Mouse (Mus musculus) frontal cortex, postnatal 25 days (tissue): ENCODE results near the gene Far2.
"Not testable (repeated sequence)": the region's sequence is repeated elsewhere in the genome, so short reads cannot be mapped to it uniquely, and the experiment has no call there.

Source experiments
- DNase-seq, 2 experiments: peaks; one replicate each; pipeline ENCODE4 v3.0.0; 2022; ENCODE audit warnings: low spot score in 2 of 2

The Far2 gene

GRCm38 (mm10) chr6:148116907-148117306, 69.8 kb downstream of the Far2 start:
- DNase-seq: no peak

GRCm38 (mm10) chr6:148117696-148118095, 70.6 kb downstream of the Far2 start:
- DNase-seq: no peak

GRCm38 (mm10) chr6:148120703-148121102, 73.6 kb downstream of the Far2 start:
- DNase-seq: no peak

DNA sequence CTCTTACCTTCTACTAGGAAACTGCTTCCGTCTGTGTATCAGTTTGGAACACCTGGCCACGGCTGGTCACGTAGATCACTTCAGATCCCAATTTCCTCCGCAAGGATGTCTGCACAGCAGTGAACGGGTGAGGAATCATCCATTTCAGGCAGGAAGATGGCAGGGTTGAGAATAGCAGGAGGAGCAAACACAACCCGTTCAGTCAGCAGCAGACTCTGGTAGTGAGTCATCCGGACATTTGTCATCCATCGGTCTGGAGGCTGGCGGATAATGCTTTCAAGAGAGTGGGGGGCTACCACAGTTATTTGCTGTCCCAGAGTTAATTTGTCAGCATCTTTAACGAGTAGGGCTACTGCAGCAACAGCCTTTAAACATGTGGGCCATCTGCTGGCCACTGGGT, 79.8 kb downstream of the Far2 start:
- peak in 1 of 2 experiments; percentile 8 for DNase-seq

DNA sequence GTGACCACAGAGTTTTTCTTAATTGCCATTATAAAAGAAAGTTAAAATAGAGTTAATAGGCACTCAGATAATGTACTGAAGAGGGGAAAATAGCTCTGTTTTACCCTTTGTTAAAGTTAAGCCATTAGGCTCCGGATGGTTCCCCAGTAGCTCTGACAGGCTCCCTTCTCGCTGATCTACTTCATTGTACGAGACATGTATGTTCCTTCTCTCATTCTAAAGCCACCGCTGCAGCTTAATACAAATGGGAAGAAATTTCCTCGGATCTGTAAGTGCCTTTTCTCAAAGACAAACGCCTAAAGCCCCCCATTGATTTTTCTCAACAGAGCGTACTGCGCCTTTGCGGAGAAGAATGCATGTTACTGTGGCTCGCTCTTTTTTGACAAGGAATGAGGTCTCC, 85.3 kb downstream of the Far2 start:
- no peak for DNase-seq

DNA sequence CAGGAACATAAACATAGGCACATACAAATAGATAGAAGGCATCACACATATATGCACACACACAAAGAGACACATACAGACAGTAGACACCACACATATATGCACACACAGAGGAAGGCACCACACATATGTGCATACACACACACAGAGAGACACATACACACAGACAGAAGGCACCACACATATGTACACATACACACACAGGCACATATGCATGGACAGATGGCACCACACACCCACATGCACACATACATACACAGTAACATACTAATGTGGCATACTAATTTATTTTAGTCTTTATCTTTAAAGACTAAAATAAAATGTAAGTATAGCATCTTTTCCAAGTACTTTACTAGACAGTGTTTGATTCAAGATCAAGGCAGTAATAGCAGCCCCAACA, 86.5 kb downstream of the Far2 start:
- DNase-seq: no peak

GRCm38 (mm10) chr6:148135769-148136382, 88.8 kb downstream of the Far2 start:
- DNase-seq: peak; percentile 77 to 79

- DNase-seq: no peak
These were observed 92.4 kb downstream of the Far2 start for GRCm38 (mm10) chr6:148139288-148139995.

DNA sequence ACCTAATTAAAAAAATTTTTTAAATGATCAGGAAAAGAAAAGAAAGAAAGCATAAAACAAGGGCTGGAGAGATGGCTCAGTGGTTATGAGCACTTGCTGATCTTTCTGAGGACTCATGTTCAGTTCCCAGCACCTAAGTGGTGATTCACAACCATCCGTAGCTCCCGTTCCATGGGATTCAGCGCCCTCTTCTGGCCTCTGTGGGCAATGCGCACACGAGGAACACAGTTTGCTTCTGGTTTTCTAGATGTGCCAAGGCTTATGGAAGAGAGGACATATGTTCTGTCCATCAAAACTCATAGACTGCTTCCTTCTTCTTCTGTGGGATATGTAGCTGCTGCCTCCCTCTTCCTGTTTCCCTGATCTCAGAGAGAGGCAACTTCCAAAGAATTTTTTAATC, 94.8 kb downstream of the Far2 start:
- no peak for DNase-seq

- DNase-seq: no peak
These were observed 95.4 kb downstream of the Far2 start for GRCm38 (mm10) chr6:148142421-148142820.

DNA sequence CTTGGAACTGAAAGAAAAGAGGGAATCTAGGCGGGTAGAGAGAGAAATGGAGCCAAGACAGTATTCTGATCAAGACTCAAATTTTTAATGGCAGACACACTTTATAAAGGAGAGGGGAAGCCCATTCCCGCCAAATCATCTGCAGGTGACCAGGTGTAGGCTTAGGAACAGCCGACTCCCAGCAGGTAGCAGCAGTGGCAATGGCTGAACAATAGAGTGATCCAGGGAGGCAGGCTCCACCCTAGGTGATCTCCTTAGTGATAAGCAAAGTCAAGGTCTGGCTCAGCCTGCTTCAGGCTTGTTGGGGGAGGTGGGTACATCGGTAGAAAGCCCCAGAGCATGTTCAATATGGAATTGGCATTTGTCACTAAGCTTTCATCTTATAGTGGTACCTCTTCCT, 105.2 kb downstream of the Far2 start:
- DNase-seq: not testable (repeated sequence)

DNA sequence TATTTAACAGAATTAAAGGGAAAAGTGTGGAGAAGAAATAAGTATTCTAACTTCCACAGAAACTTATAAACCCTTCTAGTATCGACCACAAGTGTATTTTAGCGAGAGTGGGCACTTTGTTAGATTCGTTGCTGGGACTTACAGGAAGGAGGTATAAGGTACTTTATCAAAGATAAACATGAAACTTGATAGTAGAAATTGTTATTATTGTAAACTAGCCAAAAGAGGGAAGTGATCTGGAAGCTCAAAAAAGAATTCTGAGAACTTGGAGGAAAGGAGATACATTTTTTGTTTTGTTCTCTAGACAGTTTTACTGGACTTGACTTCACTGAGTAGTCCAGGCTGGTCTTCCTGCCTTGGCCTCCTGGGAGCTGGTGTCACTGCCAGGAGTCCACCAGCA, 125.8 kb downstream of the Far2 start:
- DNase-seq: no peak

DNA sequence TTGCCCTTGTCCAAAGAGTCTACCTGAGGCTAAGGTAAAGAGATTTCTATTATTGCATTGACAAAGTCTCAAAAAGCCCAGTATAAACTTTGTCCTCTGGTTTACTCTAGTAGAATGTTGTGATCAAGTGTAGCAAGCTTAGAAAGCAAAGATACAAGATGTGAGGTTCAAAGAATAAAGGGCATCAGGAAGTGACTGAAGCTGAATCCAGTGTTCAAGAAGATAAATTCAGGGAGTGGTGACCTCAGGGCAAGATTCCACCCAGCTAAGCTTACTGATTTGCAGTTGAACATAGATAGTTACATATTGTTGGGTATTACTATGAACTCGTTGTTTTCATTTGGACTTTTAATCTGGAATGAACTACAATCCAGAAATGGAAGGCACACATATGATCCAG, 138.6 kb downstream of the Far2 start:
- no peak for DNase-seq

DNA sequence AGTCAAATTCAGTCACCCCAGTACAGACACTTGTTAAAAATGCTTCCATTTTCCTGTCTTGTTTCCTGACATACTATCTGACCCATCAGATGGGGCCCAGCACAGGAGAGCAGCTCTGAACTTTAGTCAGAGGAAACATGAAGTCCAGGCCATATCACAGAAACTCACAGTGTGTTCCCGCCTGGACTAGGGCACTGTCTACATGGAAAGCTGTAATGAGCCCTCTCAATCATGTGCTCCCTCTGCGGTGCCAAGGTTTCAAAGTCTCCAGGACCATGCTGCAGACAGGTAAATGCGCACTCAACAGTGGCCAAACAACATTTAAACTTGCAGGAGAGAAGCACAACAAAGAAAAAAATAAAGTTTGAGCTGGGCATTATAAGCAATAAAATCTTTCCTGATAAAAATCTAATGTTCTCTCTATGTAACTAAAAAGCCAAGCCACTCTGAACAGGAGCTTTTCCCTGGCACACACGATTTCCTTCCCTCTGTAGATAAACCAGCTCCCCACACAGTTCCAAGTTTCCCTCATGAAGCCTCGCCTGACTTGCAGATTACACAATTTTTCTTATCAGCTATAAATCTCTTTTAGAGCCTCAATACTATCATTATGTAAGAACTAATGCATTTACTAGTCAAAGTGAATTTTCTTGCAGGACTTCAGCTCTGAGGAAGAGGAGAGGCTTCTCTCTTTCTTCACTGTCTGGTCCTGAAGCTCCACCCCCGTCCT, 147.1 kb downstream of the Far2 start:
- no peak for DNase-seq

DNA sequence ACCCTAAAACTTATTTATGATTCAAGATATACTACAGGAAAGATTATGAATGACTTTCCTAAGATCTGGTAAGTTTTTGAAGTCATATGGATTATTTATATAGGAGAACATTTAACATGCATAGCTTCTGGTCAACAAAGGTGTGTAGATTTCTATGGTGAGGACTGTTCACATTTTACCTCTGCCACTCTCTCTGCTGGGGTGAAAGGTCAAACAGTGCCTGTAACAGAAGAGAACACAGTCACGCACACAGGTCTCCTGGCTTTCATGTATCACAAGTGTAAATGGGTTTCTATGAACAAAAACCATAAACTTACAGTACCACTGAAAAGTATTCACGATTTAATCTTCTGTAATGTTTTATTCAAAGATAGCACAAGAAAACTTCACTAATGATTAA, 152.1 kb downstream of the Far2 start:
- DNase-seq: no peak

DNA sequence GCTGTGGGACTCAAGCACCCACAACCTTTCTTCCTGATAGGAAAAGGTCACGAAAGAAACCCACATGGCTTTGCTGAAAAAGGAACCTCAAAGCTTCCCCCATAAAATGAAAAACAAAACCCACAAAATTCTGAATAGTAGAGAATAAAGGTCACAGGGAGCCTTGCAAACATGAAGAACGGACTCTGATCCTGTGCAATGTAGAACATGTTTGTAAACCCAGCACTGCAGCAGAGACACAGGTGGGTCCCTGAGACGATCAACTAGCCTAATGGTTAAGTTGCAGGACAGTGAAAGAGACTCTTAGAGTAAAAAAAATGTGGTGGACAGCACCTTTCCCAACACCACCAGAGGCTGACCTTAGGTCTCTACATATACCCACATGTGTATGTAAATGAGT, 152.7 kb downstream of the Far2 start:
- no peak for DNase-seq

- no peak for DNase-seq
These were observed 158.1 kb downstream of the Far2 start for GRCm38 (mm10) chr6:148205134-148205533.

DNA sequence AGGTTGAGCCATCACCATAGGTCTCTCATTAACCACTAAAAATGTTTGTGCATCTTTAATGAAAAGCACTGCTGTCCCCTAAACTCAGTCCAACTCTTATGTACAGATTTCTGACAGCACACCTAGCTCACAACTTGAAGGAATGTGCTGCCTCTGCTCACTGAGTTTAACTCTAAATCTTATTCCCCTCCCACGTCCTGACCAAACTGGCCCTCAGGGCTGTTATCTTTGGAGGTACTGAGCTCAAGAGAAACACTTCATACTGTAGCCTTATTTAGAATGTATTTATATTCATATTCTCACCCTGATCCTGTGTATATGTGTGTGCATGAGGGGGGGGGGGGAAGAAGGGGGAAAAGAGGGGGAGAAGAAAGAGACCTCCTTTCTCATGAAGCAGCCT, 160.5 kb downstream of the Far2 start:
- DNase-seq: no peak

DNA sequence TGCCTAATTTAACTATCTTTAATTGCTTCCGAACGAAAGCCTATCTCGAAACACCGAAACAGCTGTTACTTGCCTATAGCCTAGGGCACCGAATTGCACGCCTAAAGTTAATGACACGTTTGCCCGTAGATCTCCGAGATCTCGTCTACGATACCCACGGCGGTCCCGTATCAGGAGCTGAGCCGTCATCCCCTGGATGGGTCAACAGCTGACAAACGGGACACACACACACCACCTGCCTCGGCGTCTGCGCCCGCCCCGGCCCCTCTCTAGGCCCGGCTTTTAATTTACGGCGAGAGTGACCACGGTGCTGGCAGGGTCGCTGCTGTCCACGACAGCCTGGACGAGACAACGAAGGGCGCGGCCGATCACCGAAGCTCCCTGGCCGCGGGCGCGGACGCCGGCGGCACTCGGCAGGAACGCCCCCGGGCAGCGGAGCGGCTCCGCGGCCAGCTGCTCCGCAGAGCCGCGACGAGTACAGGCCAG, 164.4 kb downstream of the Far2 start:
- DNase-seq: peak in 1 of 2 experiments; percentile 23

GRCm38 (mm10) chr6:148211897-148212680, 165.0 kb downstream of the Far2 start, which contains the start of gene Ergic2:
TSS of gene Ergic2 (minus strand) at chr6:148212374.
- DNase-seq: peak; percentile 96 to 97

DNA sequence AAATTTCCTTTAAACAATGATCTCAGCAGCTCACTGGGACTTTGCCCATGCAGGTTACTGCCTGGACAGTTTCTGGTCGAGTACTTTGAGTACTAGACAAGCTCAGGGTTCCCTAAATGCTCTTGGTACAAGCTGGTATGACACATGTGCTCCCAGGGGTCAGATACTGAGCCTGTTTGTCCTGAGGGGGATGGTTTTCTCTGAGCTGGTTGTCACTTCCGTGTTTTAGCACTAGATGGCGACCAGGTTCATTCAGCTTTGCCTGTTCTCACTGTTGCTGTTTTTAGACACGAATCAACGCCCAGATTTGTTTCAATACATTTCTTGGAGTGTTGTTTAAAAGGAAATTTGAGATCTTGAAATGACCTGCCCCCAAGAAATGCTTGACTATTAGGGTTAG, 167.7 kb downstream of the Far2 start:
- peak in 1 of 2 experiments; percentile 29 for DNase-seq

DNA sequence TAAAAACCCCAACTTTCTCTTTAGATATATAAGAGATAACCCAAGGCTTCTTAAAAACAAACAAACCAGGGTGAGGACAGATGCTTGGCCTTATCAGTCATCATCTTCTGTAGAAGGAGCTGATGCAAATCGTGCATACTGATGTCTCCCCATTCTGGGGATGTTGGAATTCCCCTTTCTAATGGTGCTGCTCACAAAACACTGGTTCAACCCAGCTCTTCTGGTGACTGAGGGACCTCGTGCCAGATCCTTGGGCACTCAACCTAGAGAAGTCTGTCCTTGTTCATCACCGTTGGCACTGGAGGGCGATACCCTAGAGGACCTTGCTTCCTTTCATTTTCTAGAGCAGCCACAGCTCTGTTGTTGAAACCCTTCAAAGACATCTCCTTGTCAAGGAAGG, 169.7 kb downstream of the Far2 start:
- no peak for DNase-seq
